Mouse (Mus musculus) heart, embryonic 11.5 days (tissue): ENCODE data around the gene Nfix. TPM values are rescaled to one million over a fixed set of nuclear protein-coding genes. Genes with fewer than 3 reads are reported as not detected.
A peak's percentile ranks its signal among the peaks of the same experiment; 100 is the strongest.

Source experiments
- ATAC-seq: fragments of 200-750 bp; cut with Nextera tagmentation; replicated peaks from 2 replicates; pipeline ENCODE4 v1.8.0; 2017; ENCODE audit warnings: moderate library complexity; ENCODE audit not compliant: insufficient number of reproducible peaks, low FRiP score, low TSS enrichment
- H3K27ac ChIP-seq: fragments of 300-500 bp; sonication (generic); 2 replicates; pipeline ENCODE4 v1.5.1; 2014; ENCODE audit warnings: mild to moderate bottlenecking, low read depth, low read length
- H3K27me3 ChIP-seq: fragments of 300-500 bp; sonication (generic); 2 replicates; pipeline ENCODE4 v1.6.1; 2014; ENCODE audit warnings: mild to moderate bottlenecking, low read length, mixed read lengths; ENCODE audit not compliant: control insufficient read depth, insufficient read depth
- H3K36me3 ChIP-seq: fragments of 300-500 bp; sonication (generic); 2 replicates; pipeline ENCODE4 v1.6.1; 2014; ENCODE audit warnings: mild to moderate bottlenecking, low read length, moderate library complexity, mixed read lengths; ENCODE audit not compliant: control insufficient read depth, insufficient read depth
- H3K4me1 ChIP-seq: fragments of 300-500 bp; sonication (generic); 2 replicates; pipeline ENCODE4 v1.6.1; 2014; ENCODE audit warnings: low read length; ENCODE audit not compliant: control insufficient read depth, insufficient read depth
- H3K4me2 ChIP-seq: fragments of 300-500 bp; sonication (generic); 2 replicates; pipeline ENCODE4 v1.6.1; 2014; ENCODE audit warnings: mild to moderate bottlenecking, moderate library complexity
- H3K4me3 ChIP-seq: fragments of 300-500 bp; sonication (generic); 2 replicates; pipeline ENCODE4 v1.5.1; 2014; ENCODE audit warnings: low read depth, low read length
- H3K9ac ChIP-seq: fragments of 300-500 bp; sonication (generic); 2 replicates; pipeline ENCODE4 v1.6.1; 2014; ENCODE audit warnings: mild to moderate bottlenecking, low read depth, low read length, moderate library complexity
- H3K9me3 ChIP-seq: fragments of 300-500 bp; sonication (generic); replicated peaks from 2 replicates; pipeline ENCODE4 v1.6.1; 2016; ENCODE audit warnings: low read length; ENCODE audit not compliant: control insufficient read depth
- WGBS: fragments of 180-500 bp; shearing (Covaris S2); extraction: QIAGEN DNeasy Blood & Tissue Kit; methylation state at CpG from one replicate; pipeline ENCODE4 v1.1.7; 2014; ENCODE audit not compliant: insufficient replicate concordance; 5-methylcytosine and 5-hydroxymethylcytosine counted together
- polyA plus RNA-seq: library from polyadenylated mRNA; unstranded; fragments of >200 nt; fragmentation: Nextera tagmentation; extraction: Ambion mirVana; gene quantifications from 2 replicates; pipeline ENCODE4 v1.2.1, GENCODE M21; 2014

Nfix gene
- polyA plus RNA-seq, 1 experiment from 2014 or later: 7.6 TPM

- Histone ChIP-seq H3K27ac (peak overlapping the region; percentile 84), H3K4me3 (no peak overlapping the region), H3K36me3 (no peaks in the 10 kb centered on the region), H3K27me3 (peaks cover 47% of the 10 kb centered on the region), H3K4me2 (peak overlapping the region; percentile 61), H3K9ac (peak overlapping the region; percentile 63), H3K4me1 (peaks cover 54% of the 10 kb centered on the region), H3K9me3 (no peaks in the 10 kb centered on the region)
- no peak for ATAC-seq
- WGBS: 7% methylated on average over 17 of the region's 17 CpGs
Observed at GRCm38 (mm10) chr8:84745032-84745925, 54.9 kb downstream of the Nfix start.

DNA sequence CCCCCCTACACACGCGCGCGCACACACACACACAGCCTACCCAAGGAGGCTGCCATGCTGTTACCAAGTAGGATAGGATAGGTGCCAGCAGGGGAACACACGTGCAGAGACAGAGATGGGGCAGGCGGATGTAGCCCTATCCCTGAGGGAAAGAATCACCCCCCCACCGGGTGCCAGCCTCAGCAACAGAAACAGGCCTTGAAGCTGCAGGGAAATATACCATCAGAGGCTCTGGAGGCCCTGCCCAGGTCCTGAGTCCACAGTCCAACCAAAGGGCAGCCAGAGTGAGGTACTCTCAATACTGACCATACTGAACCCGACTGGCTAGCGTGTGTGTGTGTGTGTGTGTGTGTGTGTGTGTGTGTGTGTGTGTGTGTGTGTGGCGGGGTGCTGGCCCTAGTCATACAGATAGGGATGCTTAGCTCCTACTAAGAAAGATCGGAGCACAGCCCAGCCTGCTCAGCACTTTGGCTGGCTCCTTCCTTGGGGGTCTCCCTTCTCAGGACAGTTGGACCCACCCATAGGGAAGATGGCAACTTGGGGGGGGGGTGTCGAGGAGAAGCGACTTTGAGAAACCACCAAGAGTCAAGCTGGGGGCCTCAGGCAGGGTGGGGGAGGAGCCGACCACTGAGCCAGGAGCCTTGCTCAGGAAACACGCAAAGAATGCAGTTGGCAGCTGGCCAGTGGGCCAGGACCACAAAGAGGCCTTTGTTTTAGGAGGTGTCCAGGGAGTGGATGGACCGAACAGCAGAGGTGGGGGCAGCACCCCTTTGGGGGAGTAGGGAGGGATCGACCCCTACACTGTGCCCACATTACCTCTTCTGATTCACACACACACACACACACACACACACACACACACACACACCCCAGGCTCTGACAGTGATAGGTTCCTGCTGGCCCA, 56.4 kb downstream of the Nfix start:
- Histone ChIP-seq H3K27me3 (peaks cover 38% of the 10 kb centered on the region), H3K4me1 (peaks cover 60% of the 10 kb centered on the region), H3K9me3 (no peaks in the 10 kb centered on the region), H3K36me3 (no peaks in the 10 kb centered on the region), H3K27ac (peak overlapping the region; percentile 84), H3K4me2 (peak overlapping the region; percentile 61), H3K4me3 (peak overlapping the region; percentile 28; the same call in 1 of the 2 replicates), H3K9ac (peak overlapping the region; percentile 58)
- ATAC-seq: peak; percentile 62
- 14% methylated on average over 16 of the region's 17 CpGs for WGBS

- Histone ChIP-seq H3K9me3 (no peaks in the 10 kb centered on the region), H3K9ac (peak overlapping the region; percentile 58), H3K27ac (peak overlapping the region; percentile 84), H3K36me3 (no peaks in the 10 kb centered on the region), H3K27me3 (peaks cover 40% of the 10 kb centered on the region), H3K4me3 (peak overlapping the region; percentile 28), H3K4me1 (peaks cover 67% of the 10 kb centered on the region), H3K4me2 (peak overlapping the region; percentile 61)
- WGBS: 6% methylated on average over 10 of the region's 10 CpGs
- peak; percentile 7; the same call in 1 of the 2 replicates for ATAC-seq
Observed at GRCm38 (mm10) chr8:84743054-84743415, 57.1 kb downstream of the Nfix start.

- Histone ChIP-seq H3K4me3 (peak overlapping the region; percentile 28), H3K9ac (peak overlapping the region; percentile 58), H3K36me3 (no peaks in the 10 kb centered on the region), H3K27ac (peak overlapping the region; percentile 84), H3K27me3 (peaks cover 44% of the 10 kb centered on the region), H3K9me3 (no peaks in the 10 kb centered on the region), H3K4me1 (peaks cover 72% of the 10 kb centered on the region), H3K4me2 (peak overlapping the region; percentile 61)
- ATAC-seq: peak; percentile 47
- WGBS: 14% methylated on average over 32 of the region's 32 CpGs
Observed at GRCm38 (mm10) chr8:84742171-84743053, 57.7 kb downstream of the Nfix start.

- H3K9me3 ChIP-seq: no peaks in the 10 kb centered on the region
- H3K27ac ChIP-seq: peak overlapping the region; percentile 1; the same call in 1 of the 2 replicates
- no peak overlapping the region for H3K9ac ChIP-seq
- peaks cover 72% of the 10 kb centered on the region for H3K4me1 ChIP-seq
- H3K4me2 ChIP-seq: no peak overlapping the region
- H3K4me3 ChIP-seq: no peak overlapping the region
- WGBS: 49% methylated on average over 13 of the region's 13 CpGs
- ATAC-seq: no peak
- no peaks in the 10 kb centered on the region for H3K36me3 ChIP-seq
- H3K27me3 ChIP-seq: peaks cover 41% of the 10 kb centered on the region
Observed at GRCm38 (mm10) chr8:84740895-84741843, 59.0 kb downstream of the Nfix start.

DNA sequence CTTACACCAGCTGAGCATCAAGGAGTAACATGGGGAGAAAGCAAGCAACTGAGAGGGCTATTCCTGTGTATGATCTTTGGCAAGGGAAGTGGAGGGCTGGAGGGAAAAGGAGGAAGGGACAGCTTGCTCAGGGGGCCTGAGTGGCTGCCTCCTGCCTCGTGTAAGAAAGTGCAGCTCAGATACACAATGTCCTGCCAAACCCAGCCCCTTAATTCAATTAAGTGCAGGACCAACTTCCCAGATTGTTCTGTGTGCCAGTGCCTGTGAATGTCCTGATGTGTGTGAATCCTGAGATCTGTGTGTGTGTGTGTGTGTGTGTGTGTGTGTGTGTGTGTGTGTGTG, 60.8 kb downstream of the Nfix start:
- H3K9me3 ChIP-seq: no peaks in the 10 kb centered on the region
- H3K4me2 ChIP-seq: no peak overlapping the region
- 13% methylated on average over 1 of the region's 1 CpGs for WGBS
- ATAC-seq: no peak
- no peak overlapping the region for H3K9ac ChIP-seq
- H3K4me3 ChIP-seq: no peak overlapping the region
- H3K36me3 ChIP-seq: no peaks in the 10 kb centered on the region
- H3K27me3 ChIP-seq: peaks cover 43% of the 10 kb centered on the region
- H3K4me1 ChIP-seq: peaks cover 66% of the 10 kb centered on the region
- H3K27ac ChIP-seq: no peak overlapping the region

DNA sequence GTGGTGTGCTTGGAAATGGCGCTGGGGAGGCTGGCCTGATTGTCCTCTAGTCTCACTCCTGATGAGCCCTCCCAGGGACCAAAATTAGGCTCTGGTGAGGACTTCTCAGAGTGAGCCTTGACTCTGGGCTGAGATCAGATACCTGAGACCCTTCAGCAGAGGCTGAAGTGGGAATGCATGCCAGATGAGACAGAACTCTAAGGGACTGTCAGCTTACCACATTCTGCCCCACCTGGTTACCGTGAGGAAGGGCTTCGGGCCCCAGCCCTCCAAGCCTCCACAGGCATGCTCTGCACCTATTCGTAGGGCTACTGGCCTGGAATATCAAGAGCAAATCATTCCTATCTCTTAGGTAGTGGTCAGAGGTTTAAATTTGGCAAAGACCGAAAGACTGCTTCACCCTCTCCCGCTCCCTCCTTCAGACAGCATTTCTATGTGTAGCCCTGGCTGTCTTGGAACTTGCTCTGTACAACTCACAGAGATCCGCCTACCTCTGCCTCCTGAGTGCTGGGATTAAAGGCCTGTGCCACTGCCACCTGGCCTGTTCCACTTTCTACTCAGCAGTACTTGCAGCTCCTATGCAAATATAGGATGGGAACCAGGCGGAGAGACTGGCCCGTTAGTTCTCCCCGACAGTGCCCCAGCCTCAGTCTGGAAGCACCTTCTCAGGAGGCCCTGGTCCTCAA, 61.3 kb downstream of the Nfix start:
- Histone ChIP-seq H3K4me3 (no peak overlapping the region), H3K27me3 (peaks cover 43% of the 10 kb centered on the region), H3K27ac (peak overlapping the region; percentile 3), H3K9ac (no peak overlapping the region), H3K36me3 (no peaks in the 10 kb centered on the region), H3K4me1 (peaks cover 60% of the 10 kb centered on the region), H3K9me3 (no peaks in the 10 kb centered on the region), H3K4me2 (no peak overlapping the region; the same call in 1 of the 2 replicates)
- WGBS: 59% methylated on average over 10 of the region's 10 CpGs
- ATAC-seq: no peak
